Mouse (Mus musculus) thymus, adult 2 months (tissue): ENCODE data around the gene Tubgcp6. TPM values are rescaled to one million over a fixed set of nuclear protein-coding genes. Genes with fewer than 3 reads are reported as not detected.

Experiments
- DNase-seq: peaks from one replicate; pipeline ENCODE4 v3.0.0; 2021
- H3K27ac ChIP-seq: fragments of 200-500 bp; 2 replicates; pipeline ENCODE4 v1.5.1; 2012; ENCODE audit warnings: low read length, control low read depth; ENCODE audit not compliant: control insufficient read depth, insufficient read depth
- H3K27me3 ChIP-seq: fragments of 200-500 bp; 2 replicates; pipeline ENCODE4 v1.6.1; 2012; ENCODE audit warnings: mild to moderate bottlenecking, low read length, moderate library complexity, mixed read lengths; ENCODE audit not compliant: control insufficient read depth, insufficient read depth
- H3K36me3 ChIP-seq: fragments of 200-500 bp; 2 replicates; pipeline ENCODE4 v1.6.1; 2012; ENCODE audit warnings: mild to moderate bottlenecking, low read length, moderate library complexity; ENCODE audit not compliant: control insufficient read depth, insufficient read depth
- H3K4me1 ChIP-seq: fragments of 200-500 bp; replicated peaks from 2 replicates; pipeline ENCODE4 v1.6.1; 2012; ENCODE audit warnings: low read length; ENCODE audit not compliant: control insufficient read depth, insufficient read depth
- H3K4me3 ChIP-seq: fragments of 200-500 bp; 2 replicates; pipeline ENCODE4 v1.5.1; 2012; ENCODE audit warnings: mild to moderate bottlenecking, low read length, control low read depth, moderate library complexity; ENCODE audit not compliant: control insufficient read depth, insufficient read depth
- CTCF ChIP-seq: fragments of 200-500 bp; IDR thresholded peaks from 2 replicates; pipeline ENCODE4 v1.5.1; 2012; ENCODE audit warnings: mild to moderate bottlenecking, control low read depth, low read length, moderate library complexity, borderline replicate concordance; ENCODE audit not compliant: control insufficient read depth, poor library complexity, insufficient read depth; ENCODE audit errors: extremely low read depth
- POLR2A ChIP-seq: fragments of 200-500 bp; IDR thresholded peaks from 2 replicates; pipeline ENCODE4 v1.6.1; 2012; ENCODE audit warnings: mild to moderate bottlenecking, low read length, control low read depth, moderate library complexity; ENCODE audit not compliant: control insufficient read depth, poor library complexity, insufficient read depth; ENCODE audit errors: extremely low read depth
- WGBS: fragments of 180-500 bp; shearing (Covaris S2); methylation state at CpG from one replicate; pipeline ENCODE4 v1.1.7; 2018; 5-methylcytosine and 5-hydroxymethylcytosine counted together
- polyA plus RNA-seq: library from polyadenylated mRNA; depleted of rRNA; stranded (reverse); fragments of >200 nt; gene quantifications from 2 replicates; pipeline ENCODE4 v1.2.3, GENCODE M21; 2012

Tubgcp6 gene
- polyA plus RNA-seq, 1 experiment = 97.4 TPM

GRCm38 (mm10) chr15:89064891-89065290, 58.0 kb downstream of the Tubgcp6 start:
- Histone ChIP-seq H3K27me3 (peaks cover 3% of the 10 kb centered on the region; the same call in 1 of the 2 replicates), H3K4me1 (peaks cover 4% of the 10 kb centered on the region; the same call in 1 of the 2 replicates), H3K4me3 (no peak overlapping the region), H3K36me3 (no peaks in the 10 kb centered on the region), H3K27ac (no peak overlapping the region)
- TF ChIP-seq POLR2A (no peak), CTCF (no peak)
- 99% methylated on average over 5 of the region's 5 CpGs for WGBS
- no peak for DNase-seq

GRCm38 (mm10) chr15:89063536-89063935, 59.4 kb downstream of the Tubgcp6 start:
- H3K36me3 ChIP-seq = no peaks in the 10 kb centered on the region
- no peak for DNase-seq
- H3K4me3 ChIP-seq = no peak overlapping the region
- WGBS = 85% methylated on average over 6 of the region's 6 CpGs
- peaks cover 4% of the 10 kb centered on the region; the same call in 1 of the 2 replicates for H3K4me1 ChIP-seq
- peaks cover 8% of the 10 kb centered on the region; the same call in 1 of the 2 replicates for H3K27me3 ChIP-seq
- H3K27ac ChIP-seq = no peak overlapping the region
- no peak for TF ChIP-seq CTCF
- no peak for TF ChIP-seq POLR2A

- no peak for DNase-seq
- Histone ChIP-seq H3K36me3 (no peaks in the 10 kb centered on the region), H3K4me1 (peaks cover 4% of the 10 kb centered on the region; the same call in 1 of the 2 replicates), H3K27me3 (peaks cover 8% of the 10 kb centered on the region; the same call in 1 of the 2 replicates), H3K27ac (no peak overlapping the region), H3K4me3 (no peak overlapping the region)
- TF ChIP-seq CTCF (no peak), POLR2A (no peak)
- 93% methylated on average over 7 of the region's 7 CpGs for WGBS
Measured at GRCm38 (mm10) chr15:89063001-89063400, 59.9 kb downstream of the Tubgcp6 start.

GRCm38 (mm10) chr15:89062518-89062910, 60.4 kb downstream of the Tubgcp6 start:
- Histone ChIP-seq H3K4me3 (no peak overlapping the region), H3K36me3 (no peaks in the 10 kb centered on the region), H3K4me1 (peaks cover 4% of the 10 kb centered on the region; the same call in 1 of the 2 replicates), H3K27me3 (peaks cover 8% of the 10 kb centered on the region; the same call in 1 of the 2 replicates), H3K27ac (no peak overlapping the region)
- no peak for DNase-seq
- no peak for TF ChIP-seq CTCF
- TF ChIP-seq POLR2A = no peak
- WGBS = 94% methylated on average over 5 of the region's 5 CpGs

- TF ChIP-seq CTCF (no peak), POLR2A (no peak)
- DNase-seq = no peak
- H3K4me1 ChIP-seq = peaks cover 4% of the 10 kb centered on the region; the same call in 1 of the 2 replicates
- no peaks in the 10 kb centered on the region for H3K36me3 ChIP-seq
- peaks cover 8% of the 10 kb centered on the region; the same call in 1 of the 2 replicates for H3K27me3 ChIP-seq
- no peak overlapping the region for H3K4me3 ChIP-seq
- WGBS = 96% methylated on average over 6 of the region's 6 CpGs
- no peak overlapping the region for H3K27ac ChIP-seq
Measured at GRCm38 (mm10) chr15:89061761-89062517, 61.0 kb downstream of the Tubgcp6 start.

- H3K36me3 ChIP-seq = no peaks in the 10 kb centered on the region
- no peak overlapping the region for H3K4me3 ChIP-seq
- WGBS = 94% methylated on average over 12 of the region's 12 CpGs
- TF ChIP-seq POLR2A (no peak), CTCF (no peak)
- DNase-seq = no peak
- H3K27me3 ChIP-seq = peaks cover 8% of the 10 kb centered on the region; the same call in 1 of the 2 replicates
- H3K27ac ChIP-seq = no peak overlapping the region
- H3K4me1 ChIP-seq = peaks cover 4% of the 10 kb centered on the region; the same call in 1 of the 2 replicates
Measured at GRCm38 (mm10) chr15:89060811-89061460, 62.0 kb downstream of the Tubgcp6 start.
